Mouse (Mus musculus) lung, adult 2 months (tissue): Measurements from ENCODE around the gene Hdgfl1. TPM values are rescaled to one million over a fixed set of nuclear protein-coding genes. Genes with fewer than 3 reads are reported as not detected.

Source experiments
- DNase-seq: peaks from one replicate; pipeline ENCODE4 v3.0.0; 2022
- H3K4me1 ChIP-seq: fragments of 200-500 bp; 2 replicates; pipeline ENCODE4 v1.6.1; 2011; ENCODE audit warnings: low read length; ENCODE audit not compliant: control insufficient read depth, insufficient read depth
- H3K4me3 ChIP-seq: fragments of 200-500 bp; replicated peaks from 2 replicates; pipeline ENCODE3; 2011; ENCODE audit warnings: low read depth, mild to moderate bottlenecking, control low read depth, low read length; ENCODE audit errors: extremely low read depth
- CTCF ChIP-seq: fragments of 200-500 bp; IDR thresholded peaks from 2 replicates; pipeline ENCODE4 v1.5.1; 2011; ENCODE audit warnings: mild to moderate bottlenecking, low read length, control low read depth; ENCODE audit not compliant: insufficient read depth
- POLR2A ChIP-seq: fragments of 200-500 bp; IDR thresholded peaks from 2 replicates; pipeline ENCODE4 v1.6.1; 2011; ENCODE audit warnings: low read depth, mild to moderate bottlenecking, control low read depth, low read length, borderline replicate concordance; ENCODE audit errors: extremely low read depth
- WGBS: fragments of 180-500 bp; shearing (Covaris S2); methylation state at CpG from one replicate; pipeline ENCODE4 v1.1.7; 2018; 5-methylcytosine and 5-hydroxymethylcytosine counted together
- polyA plus RNA-seq: library from polyadenylated mRNA; depleted of rRNA; stranded (reverse); fragments of >200 nt; gene quantifications from 2 replicates; pipeline ENCODE4 v1.2.3, GENCODE M21; 2012; rRNA removed

The Hdgfl1 gene
- polyA plus RNA-seq, result not detected in 2 replicates

DNA sequence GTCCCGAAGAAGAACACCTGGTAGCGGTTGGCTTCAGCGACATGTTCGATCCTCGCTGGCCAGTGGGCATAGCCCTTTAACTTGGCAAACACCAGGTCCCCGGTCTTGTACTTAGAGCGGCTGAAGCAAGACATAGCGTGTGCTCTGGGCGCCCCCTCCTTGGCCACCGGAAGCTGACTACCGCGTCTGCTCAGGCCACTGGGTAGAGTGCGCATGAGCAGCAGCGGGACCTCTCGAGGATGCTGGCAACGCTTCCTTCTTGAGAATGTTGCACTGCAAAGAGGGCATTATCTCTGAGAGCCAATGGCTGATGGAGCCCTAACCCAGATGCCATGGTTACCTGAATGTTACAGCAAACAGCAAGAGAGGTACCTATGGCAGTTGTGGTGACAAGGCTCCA is at the start of gene Hdgfl1:
Gene Hdgfl1 (minus strand): TSS at position 211 of the 400 bp plus-strand sequence.
- DNase-seq, result no peak
- TF ChIP-seq POLR2A (no peak), CTCF (no peak)
- H3K4me3 ChIP-seq, result no peak within 1 kb of the TSS
- H3K4me1 ChIP-seq, result no peaks in the 10 kb centered on the region
- WGBS, result 97% methylated on average over 16 of the region's 16 CpGs

DNA sequence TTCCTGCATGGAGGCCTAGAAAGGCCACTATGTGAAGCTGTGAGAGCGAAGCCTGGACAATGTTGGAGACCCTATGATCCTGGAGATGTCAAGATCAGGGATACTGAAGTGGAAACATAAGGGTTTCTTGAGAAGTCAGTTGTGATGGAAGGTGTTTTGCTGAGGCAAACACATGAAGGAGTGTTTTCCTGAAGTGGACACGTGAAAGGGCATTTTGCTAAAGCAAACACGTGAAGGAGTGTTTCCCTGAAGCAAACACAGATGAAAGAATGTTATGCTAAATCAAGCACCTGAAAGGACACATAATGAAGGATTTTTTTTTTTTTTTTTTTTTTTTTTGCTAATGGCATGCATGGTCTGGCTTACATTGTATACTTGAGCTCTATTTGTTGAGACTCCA is 25.5 kb upstream of the Hdgfl1 start:
- Histone ChIP-seq H3K4me1 (no peaks in the 10 kb centered on the region), H3K4me3 (no peak overlapping the region)
- 60% methylated on average over 3 of the region's 3 CpGs for WGBS
- DNase-seq, result peak; percentile 2
- TF ChIP-seq POLR2A, result no peak
- no peak for TF ChIP-seq CTCF

GRCm38 (mm10) chr13:26769424-26769823 is 541 bp downstream of the Hdgfl1 start:
- WGBS, result 93% methylated on average over 15 of the region's 15 CpGs

DNA sequence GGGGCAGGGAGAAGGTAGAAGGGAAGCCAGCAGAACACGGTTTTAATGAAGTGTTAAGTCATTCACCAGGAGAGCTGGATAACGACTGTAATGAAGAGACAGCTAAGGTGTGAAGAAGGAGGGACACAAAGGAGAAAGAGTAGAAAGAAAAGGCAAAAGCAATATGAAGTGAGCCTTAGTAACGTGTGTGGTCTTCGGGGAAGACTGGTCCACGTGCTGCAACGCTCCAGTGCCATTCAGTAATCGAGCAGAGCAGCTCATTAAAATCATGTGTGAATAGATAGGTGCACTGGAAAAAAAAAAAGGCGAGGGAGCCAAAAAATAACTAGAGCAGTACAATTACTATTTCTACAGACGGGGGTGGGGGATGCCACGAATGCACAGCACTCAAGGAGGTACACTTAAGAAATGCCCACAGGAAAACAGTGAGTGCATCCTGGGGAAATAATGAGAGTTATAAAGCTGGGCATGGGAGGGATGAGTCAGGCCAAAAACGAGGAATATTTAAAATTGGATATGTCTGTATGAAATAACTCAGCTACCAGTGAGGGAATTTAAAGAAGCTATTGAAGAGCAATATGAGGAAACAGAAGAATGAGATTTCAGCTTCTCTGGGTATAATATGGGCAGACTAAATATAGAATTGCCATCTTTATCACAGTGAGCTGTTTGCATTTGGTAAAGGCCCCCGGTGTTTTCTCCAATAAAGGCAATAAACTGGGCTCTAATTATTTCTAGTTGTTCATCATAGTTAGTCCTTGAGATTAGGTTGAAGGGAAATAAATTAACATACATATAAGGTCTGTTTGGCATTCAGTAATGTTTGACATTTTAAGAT is 7.8 kb downstream of the Hdgfl1 start:
- Histone ChIP-seq H3K4me1 (no peaks in the 10 kb centered on the region), H3K4me3 (no peak overlapping the region)
- DNase-seq, result no peak
- 75% methylated on average over 12 of the region's 12 CpGs for WGBS
- no peak for TF ChIP-seq CTCF
- no peak for TF ChIP-seq POLR2A

More at GRCm38 (mm10) chr13:26769424-26769823, 541 bp downstream of the Hdgfl1 start:
- H3K4me3 ChIP-seq, result no peak overlapping the region
- H3K4me1 ChIP-seq, result no peaks in the 10 kb centered on the region
- DNase-seq, result no peak
- TF ChIP-seq POLR2A (no peak), CTCF (no peak)

- no peak overlapping the region for H3K4me3 ChIP-seq
- no peaks in the 10 kb centered on the region for H3K4me1 ChIP-seq
- TF ChIP-seq POLR2A, result no peak
- no peak for TF ChIP-seq CTCF
- no peak for DNase-seq
Measured at GRCm38 (mm10) chr13:26752863-26753262, 17.1 kb downstream of the Hdgfl1 start.

- no peak for DNase-seq
- Histone ChIP-seq H3K4me3 (no peak overlapping the region), H3K4me1 (no peaks in the 10 kb centered on the region)
- 94% methylated on average over 1 of the region's 1 CpGs for WGBS
- TF ChIP-seq POLR2A (no peak), CTCF (no peak)
Measured at GRCm38 (mm10) chr13:26752414-26752813, 17.6 kb downstream of the Hdgfl1 start.

DNA sequence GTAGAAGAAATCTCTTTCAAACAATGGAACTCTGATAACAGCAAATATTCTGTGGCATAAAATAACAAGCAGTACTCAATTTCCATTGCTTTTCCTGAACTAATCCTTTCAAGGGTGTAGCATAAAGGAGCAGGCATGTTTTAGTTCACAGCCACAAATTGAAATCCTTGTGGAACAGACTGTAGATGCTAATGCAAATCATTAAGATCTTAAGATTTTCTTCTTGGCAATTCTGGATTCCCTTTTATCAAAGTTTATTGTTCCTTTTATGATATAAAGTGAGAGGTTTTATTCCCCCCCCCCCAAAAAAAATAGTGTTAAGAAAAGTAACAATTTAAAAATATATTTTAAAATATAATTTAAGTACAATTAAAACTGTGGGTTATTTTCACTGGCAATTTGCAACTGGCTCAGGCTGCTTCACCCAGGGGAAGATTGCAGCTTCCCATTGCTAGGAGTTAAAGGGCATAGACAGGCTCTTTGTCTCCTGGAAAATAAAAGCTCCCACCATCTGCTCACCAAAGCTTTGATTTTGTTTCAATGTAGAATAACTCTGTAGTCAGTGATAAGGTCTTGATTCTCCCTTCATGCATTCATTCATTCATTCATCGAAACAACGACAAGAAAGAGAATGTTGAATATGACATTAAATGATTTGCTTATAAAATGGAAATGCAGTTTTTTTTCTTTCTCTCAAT is 24.1 kb downstream of the Hdgfl1 start:
- WGBS, result 95% methylated on average over 2 of the region's 2 CpGs
- Histone ChIP-seq H3K4me3 (no peak overlapping the region), H3K4me1 (no peaks in the 10 kb centered on the region)
- no peak for DNase-seq
- TF ChIP-seq POLR2A (no peak), CTCF (no peak)

GRCm38 (mm10) chr13:26745059-26745759 is 24.8 kb downstream of the Hdgfl1 start:
- TF ChIP-seq POLR2A (no peak), CTCF (no peak)
- no peak overlapping the region for H3K4me3 ChIP-seq
- no peak for DNase-seq
- 86% methylated on average over 5 of the region's 5 CpGs for WGBS
- H3K4me1 ChIP-seq, result no peaks in the 10 kb centered on the region

- 69% methylated on average over 1 of the region's 1 CpGs for WGBS
- DNase-seq, result no peak
- H3K4me1 ChIP-seq, result no peaks in the 10 kb centered on the region
- no peak overlapping the region for H3K4me3 ChIP-seq
- TF ChIP-seq POLR2A, result no peak
- TF ChIP-seq CTCF, result no peak
Measured at GRCm38 (mm10) chr13:26744068-26744467, 25.9 kb downstream of the Hdgfl1 start.

- Histone ChIP-seq H3K4me1 (no peaks in the 10 kb centered on the region), H3K4me3 (no peak overlapping the region)
- no peak for DNase-seq
- TF ChIP-seq CTCF (no peak), POLR2A (no peak)
- 90% methylated on average over 1 of the region's 1 CpGs for WGBS
Measured at GRCm38 (mm10) chr13:26734981-26735380, 35.0 kb downstream of the Hdgfl1 start.
